Mouse (Mus musculus): ENCODE measurements around the gene Blmh. TPM values are rescaled to one million over a fixed set of nuclear protein-coding genes. Genes with fewer than 3 reads are reported as not detected.
"Not testable (repeated sequence)": the region's sequence is repeated elsewhere in the genome, so short reads cannot be mapped to it uniquely, and the experiment has no call there.

Blmh gene
- polyA plus RNA-seq, 1 experiment from 2014 or later = 140 TPM

GRCm38 (mm10) chr11:76928586-76928985, 4.0 kb downstream of the Blmh start:
- H3K27ac ChIP-seq; H3K4me2 ChIP-seq; H3K27me3 ChIP-seq (replicated peaks); H3K4me3 ChIP-seq (replicated peaks); H3K9ac ChIP-seq; H3K36me3 ChIP-seq; H3K4me1 ChIP-seq; H3K9me3 ChIP-seq; ATAC-seq (ENCODE audit: insufficient read depth, low FRiP score, low read depth): not testable (repeated sequence)
- WGBS = 80% methylated on average over 8 of the region's 8 CpGs

GRCm38 (mm10) chr11:76933209-76933608, 8.6 kb downstream of the Blmh start:
- ATAC-seq (ENCODE audit: insufficient read depth, low FRiP score, low read depth) = no peak
- H3K27me3 ChIP-seq (replicated peaks) = no peaks in the 10 kb centered on the region
- H3K36me3 ChIP-seq = no peaks in the 10 kb centered on the region
- no peak overlapping the region for H3K9ac ChIP-seq
- no peak overlapping the region for H3K27ac ChIP-seq
- no peak overlapping the region for H3K4me2 ChIP-seq
- H3K4me3 ChIP-seq (replicated peaks) = no peak overlapping the region
- WGBS = 52% methylated on average over 3 of the region's 3 CpGs
- no peaks in the 10 kb centered on the region for H3K9me3 ChIP-seq
- no peaks in the 10 kb centered on the region for H3K4me1 ChIP-seq

- Histone ChIP-seq H3K27ac (no peak overlapping the region), H3K9me3 (no peaks in the 10 kb centered on the region), H3K4me2 (no peak overlapping the region), H3K36me3 (no peaks in the 10 kb centered on the region), H3K27me3 (replicated peaks) (no peaks in the 10 kb centered on the region), H3K9ac (no peak overlapping the region), H3K4me1 (no peaks in the 10 kb centered on the region), H3K4me3 (replicated peaks) (no peak overlapping the region)
- WGBS = 72% methylated on average over 5 of the region's 5 CpGs
- no peak for ATAC-seq (ENCODE audit: insufficient read depth, low FRiP score, low read depth)
Measured at GRCm38 (mm10) chr11:76936578-76936977, 12.0 kb downstream of the Blmh start.

- peak overlapping the region; percentile 83 for H3K4me2 ChIP-seq
Measured at GRCm38 (mm10) chr11:76944839-76945238, 20.2 kb downstream of the Blmh start.

GRCm38 (mm10) chr11:76945386-76946202, 21.0 kb downstream of the Blmh start:
- Histone ChIP-seq H3K9me3 (no peaks in the 10 kb centered on the region), H3K36me3 (0 out of 2 replicates have a peak, but pooled peaks cover 3% of the 10 kb centered on the region), H3K4me1 (peaks cover 6% of the 10 kb centered on the region; the same call in 1 of the 2 replicates), H3K4me3 (replicated peaks) (peak overlapping the region; percentile 77), H3K9ac (peak overlapping the region; percentile 71), H3K27ac (peak overlapping the region; percentile 88), H3K27me3 (replicated peaks) (no peaks in the 10 kb centered on the region), H3K4me2 (peak overlapping the region; percentile 83)
- peak; percentile 95 for ATAC-seq (ENCODE audit: insufficient read depth, low FRiP score, low read depth)
- under 1% methylated on average over 58 of the region's 58 CpGs for WGBS

More at GRCm38 (mm10) chr11:76944839-76945238, 20.2 kb downstream of the Blmh start:
- Histone ChIP-seq H3K9ac (0 out of 2 replicates have a peak overlapping the region, but pooled peaks have one; percentile 71), H3K4me1 (peaks cover 6% of the 10 kb centered on the region; the same call in 1 of the 2 replicates), H3K27ac (peak overlapping the region; percentile 88; the same call in 1 of the 2 replicates), H3K9me3 (no peaks in the 10 kb centered on the region), H3K27me3 (replicated peaks) (no peaks in the 10 kb centered on the region), H3K36me3 (0 out of 2 replicates have a peak, but pooled peaks cover 3% of the 10 kb centered on the region), H3K4me3 (replicated peaks) (peak overlapping the region; percentile 77)
- 58% methylated on average over 6 of the region's 6 CpGs for WGBS
- ATAC-seq (ENCODE audit: insufficient read depth, low FRiP score, low read depth) = no peak

- no peak for ATAC-seq (ENCODE audit: insufficient read depth, low FRiP score, low read depth)
- Histone ChIP-seq H3K36me3 (peaks cover 8% of the 10 kb centered on the region; the same call in 1 of the 2 replicates), H3K27ac (peak overlapping the region; percentile 88; the same call in 1 of the 2 replicates), H3K4me1 (peaks cover 6% of the 10 kb centered on the region; the same call in 1 of the 2 replicates), H3K27me3 (replicated peaks) (no peaks in the 10 kb centered on the region), H3K4me2 (peak overlapping the region; percentile 83), H3K9me3 (no peaks in the 10 kb centered on the region), H3K9ac (peak overlapping the region; percentile 71), H3K4me3 (replicated peaks) (peak overlapping the region; percentile 77)
- 3% methylated on average over 8 of the region's 8 CpGs for WGBS
Measured at GRCm38 (mm10) chr11:76946203-76946585, 21.6 kb downstream of the Blmh start.

GRCm38 (mm10) chr11:76953536-76953935, 28.9 kb downstream of the Blmh start:
- Histone ChIP-seq H3K9me3 (no peaks in the 10 kb centered on the region), H3K9ac (no peak overlapping the region), H3K27me3 (replicated peaks) (no peaks in the 10 kb centered on the region), H3K27ac (no peak overlapping the region), H3K4me2 (no peak overlapping the region), H3K36me3 (peaks cover 49% of the 10 kb centered on the region), H3K4me1 (no peaks in the 10 kb centered on the region), H3K4me3 (replicated peaks) (no peak overlapping the region)
- ATAC-seq (ENCODE audit: insufficient read depth, low FRiP score, low read depth) = no peak
- WGBS = 91% methylated on average over 2 of the region's 2 CpGs

- Histone ChIP-seq H3K9ac (no peak overlapping the region), H3K27me3 (replicated peaks) (no peaks in the 10 kb centered on the region), H3K9me3 (no peaks in the 10 kb centered on the region), H3K4me2 (no peak overlapping the region), H3K4me1 (no peaks in the 10 kb centered on the region), H3K36me3 (peaks cover 54% of the 10 kb centered on the region), H3K4me3 (replicated peaks) (no peak overlapping the region), H3K27ac (no peak overlapping the region)
- 89% methylated on average over 3 of the region's 3 CpGs for WGBS
- no peak for ATAC-seq (ENCODE audit: insufficient read depth, low FRiP score, low read depth)
Measured at GRCm38 (mm10) chr11:76965703-76966102, 41.1 kb downstream of the Blmh start.

- Histone ChIP-seq H3K27me3 (replicated peaks) (no peaks in the 10 kb centered on the region), H3K4me1 (no peaks in the 10 kb centered on the region), H3K27ac (no peak overlapping the region), H3K4me2 (no peak overlapping the region), H3K9me3 (no peaks in the 10 kb centered on the region), H3K9ac (no peak overlapping the region), H3K4me3 (replicated peaks) (no peak overlapping the region), H3K36me3 (peaks cover 55% of the 10 kb centered on the region)
- ATAC-seq (ENCODE audit: insufficient read depth, low FRiP score, low read depth) = no peak
- WGBS = 87% methylated on average over 2 of the region's 2 CpGs
Measured at GRCm38 (mm10) chr11:76970328-76970727, 45.7 kb downstream of the Blmh start.

- WGBS = 71% methylated on average over 7 of the region's 7 CpGs
- H3K36me3 ChIP-seq = peaks cover 35% of the 10 kb centered on the region
- no peak for ATAC-seq (ENCODE audit: insufficient read depth, low FRiP score, low read depth)
Measured at GRCm38 (mm10) chr11:76974680-76975319, 50.2 kb downstream of the Blmh start.

GRCm38 (mm10) chr11:76981570-76982141, 57.0 kb downstream of the Blmh start:
- Histone ChIP-seq H3K27me3 (replicated peaks) (no peaks in the 10 kb centered on the region), H3K4me2 (no peak overlapping the region), H3K36me3 (peaks cover 19% of the 10 kb centered on the region; the same call in 1 of the 2 replicates), H3K4me3 (replicated peaks) (no peak overlapping the region), H3K4me1 (no peaks in the 10 kb centered on the region), H3K9me3 (no peaks in the 10 kb centered on the region), H3K9ac (no peak overlapping the region), H3K27ac (no peak overlapping the region)
- WGBS = 65% methylated on average over 5 of the region's 5 CpGs
- no peak for ATAC-seq (ENCODE audit: insufficient read depth, low FRiP score, low read depth)

More at GRCm38 (mm10) chr11:76974680-76975319, 50.2 kb downstream of the Blmh start:
- H3K9me3 ChIP-seq = no peaks in the 10 kb centered on the region
- no peak overlapping the region for H3K27ac ChIP-seq
- H3K4me3 ChIP-seq (replicated peaks) = no peak overlapping the region
- no peaks in the 10 kb centered on the region for H3K27me3 ChIP-seq (replicated peaks)
- H3K4me2 ChIP-seq = no peak overlapping the region
- no peak overlapping the region for H3K9ac ChIP-seq
- no peaks in the 10 kb centered on the region for H3K4me1 ChIP-seq

GRCm38 (mm10) chr11:76982415-76982814, 57.8 kb downstream of the Blmh start:
- Histone ChIP-seq H3K27ac (no peak overlapping the region), H3K4me2 (no peak overlapping the region), H3K36me3 (peaks cover 25% of the 10 kb centered on the region; the same call in 1 of the 2 replicates), H3K27me3 (replicated peaks) (no peaks in the 10 kb centered on the region), H3K4me1 (no peaks in the 10 kb centered on the region), H3K9me3 (no peaks in the 10 kb centered on the region), H3K4me3 (replicated peaks) (no peak overlapping the region), H3K9ac (no peak overlapping the region)
- 54% methylated on average over 4 of the region's 4 CpGs for WGBS
- no peak for ATAC-seq (ENCODE audit: insufficient read depth, low FRiP score, low read depth)
